Mouse (Mus musculus) ES-CJ7 (cell line): ENCODE measurements at regions not wholly inside any gene's neighbourhood (a gene's known extent, or its start where the extent isn't known, plus 50 kb on each side); places are given as distances from the start of the nearest gene placed in this dataset.

ENCODE experiments used
- DNase-seq: peaks from one replicate; pipeline ENCODE4 v3.0.0; 2011; ENCODE audit warnings: low read depth, low spot score

DNA sequence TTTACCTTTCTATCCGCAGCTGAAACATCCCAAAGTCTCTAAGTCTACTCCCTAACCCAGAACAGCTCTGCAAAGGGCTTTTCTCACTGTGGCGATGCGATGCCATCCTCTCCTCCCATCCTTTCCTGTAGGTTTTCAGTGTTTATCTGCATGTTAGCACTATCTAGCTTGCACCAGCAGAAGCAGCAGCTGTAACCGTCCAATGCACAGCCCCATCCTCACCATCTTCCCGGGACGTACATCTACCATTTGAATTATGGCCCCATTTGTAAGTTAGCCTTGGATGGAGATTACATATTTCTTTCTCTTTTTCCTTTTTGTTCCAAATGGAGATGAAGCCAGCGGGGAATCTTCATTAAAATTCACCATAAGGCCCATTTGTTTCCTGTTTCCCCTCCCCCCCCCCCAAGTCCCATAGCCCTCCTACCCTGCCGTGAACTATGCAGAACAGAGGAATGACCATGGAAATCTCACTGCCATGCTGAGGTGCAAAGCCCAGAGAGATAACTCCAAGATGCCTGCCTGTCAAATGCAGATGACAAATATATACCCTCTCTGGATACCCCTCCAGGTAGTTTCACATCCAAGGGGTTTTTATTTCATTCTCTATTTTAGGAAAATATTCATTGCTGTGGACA is 525.5 kb upstream of the Id4 start:
- no peak for DNase-seq

DNA sequence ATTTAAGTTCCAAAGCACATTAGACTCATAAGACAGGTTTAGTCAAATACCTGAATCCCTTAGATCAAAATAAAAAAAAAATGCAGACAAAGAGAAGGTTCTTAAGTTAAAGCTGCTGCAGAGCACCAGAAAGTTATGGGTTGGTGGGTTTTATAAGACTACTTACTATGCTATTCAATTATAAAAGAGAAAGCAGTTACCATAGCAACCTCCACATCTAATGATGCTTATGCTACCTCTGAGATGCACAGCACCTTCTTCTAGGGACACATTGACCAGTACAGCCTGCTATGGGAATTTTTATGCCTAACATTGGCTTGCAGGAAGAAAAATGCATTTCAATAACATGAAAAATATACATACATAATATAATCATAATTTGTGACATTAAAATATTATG is 512.1 kb upstream of the Id4 start:
- DNase-seq, result no peak

DNA sequence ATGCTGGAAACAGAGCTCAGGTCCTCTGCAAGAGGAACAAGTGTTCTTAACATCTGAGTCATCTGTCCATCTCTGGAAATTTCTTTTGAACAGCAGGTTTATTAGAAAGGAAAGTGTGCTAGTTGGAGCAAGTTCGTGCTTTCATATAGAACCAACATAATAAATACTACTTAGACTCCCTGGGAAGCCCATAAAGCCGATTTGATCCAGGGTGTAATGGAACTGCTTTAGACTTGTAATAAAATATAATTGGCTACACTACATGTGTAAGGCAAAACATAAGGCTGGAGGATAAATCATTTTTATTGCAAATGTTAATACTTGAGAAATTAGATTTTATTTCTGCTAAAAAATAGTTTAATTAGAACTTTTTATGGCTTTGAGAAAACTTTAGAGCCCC is 510.0 kb upstream of the Id4 start:
- no peak for DNase-seq

DNA sequence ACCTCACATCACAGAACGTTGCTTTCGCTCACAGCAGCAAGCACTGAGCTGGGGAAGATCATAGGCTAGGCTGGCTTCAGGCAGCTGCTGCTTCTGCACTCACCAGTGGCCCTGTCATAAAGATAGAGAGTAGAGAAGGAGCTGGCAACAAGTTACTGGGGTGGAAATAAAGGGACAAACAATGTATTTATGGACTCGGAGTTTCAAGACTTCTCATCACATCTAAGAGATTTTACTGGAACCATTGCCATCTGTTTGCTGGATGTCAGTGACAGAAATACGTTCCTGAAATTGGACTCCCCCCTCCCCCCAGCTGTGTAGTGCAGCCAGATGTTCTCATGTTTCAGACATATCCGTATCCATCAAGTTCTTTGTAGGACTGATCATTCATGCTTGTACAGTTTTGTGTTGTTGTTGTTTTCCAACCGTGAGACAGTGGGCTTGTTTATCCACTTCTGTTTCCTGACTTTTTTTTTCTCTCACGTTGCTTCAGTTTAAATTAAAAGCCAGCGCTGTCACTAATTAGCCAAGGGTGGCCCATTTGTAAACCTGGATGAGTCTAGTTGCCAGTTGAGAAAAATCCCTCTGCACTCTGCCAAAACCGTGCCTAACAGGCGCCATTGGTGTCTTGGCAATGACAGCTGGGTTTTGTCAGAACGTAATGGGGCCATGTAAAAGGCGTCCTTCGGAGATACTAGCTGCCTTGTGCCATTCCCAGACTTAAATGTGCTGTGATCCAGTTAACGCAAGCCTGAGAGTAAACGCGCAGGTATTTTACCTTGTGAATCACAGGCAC is 496.0 kb upstream of the Id4 start:
- DNase-seq, result no peak

DNA sequence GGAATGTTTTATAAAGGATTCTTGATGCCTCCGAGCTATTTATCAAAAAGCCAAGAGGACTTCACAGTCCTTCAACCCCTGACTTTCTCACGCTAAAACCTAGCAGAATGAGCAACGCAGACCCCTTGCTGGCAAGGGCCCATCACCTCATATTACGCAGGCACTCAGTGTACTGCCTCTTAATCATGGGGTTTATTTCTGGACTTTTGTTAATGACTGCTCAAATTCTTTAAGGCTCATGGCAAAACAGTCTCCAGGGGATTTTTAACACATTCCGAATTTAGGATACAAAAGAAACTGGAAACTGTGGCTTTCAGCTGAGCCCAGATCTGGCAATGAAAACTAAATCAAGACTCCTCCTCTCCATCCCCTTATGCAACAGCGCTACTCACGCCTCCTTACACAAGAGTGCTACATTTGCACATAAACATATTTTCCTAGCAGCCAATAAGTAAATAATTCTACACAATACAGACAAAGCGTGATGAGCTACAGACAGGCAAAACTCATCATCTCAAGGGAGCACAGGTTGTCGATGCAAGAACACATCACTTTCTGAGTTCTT is 492.0 kb upstream of the Id4 start:
- DNase-seq, result no peak

DNA sequence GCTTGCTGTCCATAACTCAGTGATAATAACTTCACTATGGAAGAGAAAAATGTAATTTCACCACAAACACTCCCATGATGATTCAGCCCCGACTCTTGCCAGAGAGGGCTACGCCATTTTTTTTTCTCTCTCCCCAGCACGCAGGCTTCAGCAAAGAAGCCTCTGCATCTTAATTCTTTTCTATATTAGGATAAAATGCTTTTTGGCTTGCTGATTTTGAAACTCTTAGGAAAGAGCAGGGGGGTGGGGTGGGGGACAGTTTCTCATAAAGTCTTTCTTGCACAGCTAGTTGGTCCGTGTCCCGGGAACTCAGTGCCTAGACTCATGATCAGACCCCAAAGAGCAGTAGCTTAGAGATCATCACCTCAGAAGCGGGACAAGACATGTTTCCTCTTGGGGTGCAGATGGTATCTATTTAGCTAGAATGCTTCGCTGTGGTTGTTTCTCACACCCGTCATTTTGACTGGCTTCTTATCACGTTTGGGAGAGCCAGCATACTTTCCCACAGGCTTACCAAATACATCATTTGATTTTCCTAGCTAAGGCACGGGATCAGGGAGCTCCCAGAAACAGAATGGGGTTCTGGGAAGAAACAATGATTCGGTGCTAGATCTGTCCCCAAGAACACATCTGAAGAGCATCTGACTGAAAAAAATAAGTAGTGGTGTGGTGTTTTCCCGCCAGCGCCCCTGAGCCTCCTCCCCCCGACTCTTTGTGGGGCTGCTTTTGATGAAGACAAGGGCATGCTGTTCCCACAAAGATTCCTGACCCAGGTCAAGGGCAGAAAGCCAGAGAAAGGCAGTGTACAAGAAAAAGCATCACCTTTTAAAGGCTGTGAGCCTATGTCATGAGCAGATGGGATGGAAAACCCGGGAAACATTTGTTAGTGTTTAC is 483.6 kb upstream of the Id4 start:
- DNase-seq, result no peak

DNA sequence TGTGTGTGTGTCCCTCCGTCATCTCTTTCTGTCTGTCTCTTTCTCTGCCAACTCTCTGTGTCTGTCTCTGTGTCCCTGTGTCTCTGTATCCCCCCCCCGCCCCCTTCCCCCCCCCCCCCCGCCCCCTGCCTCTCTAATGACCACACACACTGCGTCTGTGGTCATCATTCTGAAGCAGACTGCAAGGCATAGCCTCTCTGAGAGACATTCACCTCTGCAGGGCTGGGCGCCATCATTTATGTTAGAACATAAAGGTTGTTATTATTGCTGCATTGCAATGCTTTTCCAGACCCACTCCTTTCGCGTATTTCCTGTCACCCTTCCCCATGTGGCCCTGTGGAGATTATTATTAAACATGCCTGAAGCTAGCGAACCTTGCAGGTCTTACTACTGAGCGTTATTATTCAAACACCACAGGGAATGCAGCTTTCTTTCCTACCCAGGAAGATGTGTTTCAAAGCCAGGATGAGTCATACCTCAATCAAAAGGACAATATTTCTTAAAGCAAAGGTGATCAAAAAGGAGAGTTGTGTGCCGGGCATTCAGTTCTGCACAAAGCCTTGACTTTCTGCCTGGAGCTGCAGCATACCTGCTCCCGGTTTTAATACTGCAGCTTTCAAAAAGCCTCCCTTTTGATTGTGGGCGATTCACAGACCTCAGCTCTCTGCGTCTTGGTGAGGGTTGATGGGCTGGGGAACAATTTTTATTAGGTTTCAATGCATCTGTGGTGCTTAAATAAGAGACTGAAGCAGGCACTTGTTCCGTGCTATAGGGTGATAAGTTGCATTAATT is 482.6 kb upstream of the Id4 start:
- DNase-seq, result no peak

DNA sequence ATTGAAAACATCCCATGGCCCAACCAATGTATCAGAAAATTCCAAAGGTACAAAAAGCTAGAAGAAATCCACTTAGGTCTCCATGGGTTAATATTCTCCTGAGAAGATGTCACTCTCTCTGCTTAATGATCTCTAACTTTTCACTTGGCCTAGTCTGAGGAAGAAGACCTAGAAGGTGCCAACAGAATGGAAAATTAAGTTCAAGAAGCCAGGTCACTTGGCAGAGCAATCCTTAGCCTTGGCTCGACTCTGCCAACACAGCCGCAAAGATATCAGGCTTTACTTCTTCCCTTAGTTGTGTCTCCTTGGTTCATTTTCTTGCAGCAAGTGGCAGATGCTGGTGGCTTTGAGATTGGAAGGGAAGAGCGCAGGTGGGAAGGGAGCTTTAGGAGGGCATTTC is 476.6 kb upstream of the Id4 start:
- DNase-seq, result no peak

DNA sequence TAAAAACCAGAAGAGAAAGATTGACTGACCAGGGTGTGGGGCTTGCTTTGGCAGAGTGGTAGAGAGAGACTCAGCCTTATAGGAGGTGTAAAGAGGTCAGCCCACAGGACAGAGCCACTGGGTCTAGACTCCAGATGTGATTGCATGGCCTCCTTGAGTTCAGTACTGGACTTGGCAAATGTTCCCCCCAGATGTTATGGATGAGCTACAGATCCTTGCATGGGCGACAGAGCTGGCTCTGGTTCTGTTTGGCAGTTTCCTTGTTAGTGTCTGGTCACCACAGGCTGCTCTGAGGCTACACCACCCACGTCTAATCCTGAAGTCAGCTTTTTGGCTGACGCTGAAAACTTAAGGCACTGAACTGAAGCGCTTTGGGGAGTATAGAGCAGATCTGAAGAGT is 463.2 kb upstream of the Id4 start:
- DNase-seq, result no peak

DNA sequence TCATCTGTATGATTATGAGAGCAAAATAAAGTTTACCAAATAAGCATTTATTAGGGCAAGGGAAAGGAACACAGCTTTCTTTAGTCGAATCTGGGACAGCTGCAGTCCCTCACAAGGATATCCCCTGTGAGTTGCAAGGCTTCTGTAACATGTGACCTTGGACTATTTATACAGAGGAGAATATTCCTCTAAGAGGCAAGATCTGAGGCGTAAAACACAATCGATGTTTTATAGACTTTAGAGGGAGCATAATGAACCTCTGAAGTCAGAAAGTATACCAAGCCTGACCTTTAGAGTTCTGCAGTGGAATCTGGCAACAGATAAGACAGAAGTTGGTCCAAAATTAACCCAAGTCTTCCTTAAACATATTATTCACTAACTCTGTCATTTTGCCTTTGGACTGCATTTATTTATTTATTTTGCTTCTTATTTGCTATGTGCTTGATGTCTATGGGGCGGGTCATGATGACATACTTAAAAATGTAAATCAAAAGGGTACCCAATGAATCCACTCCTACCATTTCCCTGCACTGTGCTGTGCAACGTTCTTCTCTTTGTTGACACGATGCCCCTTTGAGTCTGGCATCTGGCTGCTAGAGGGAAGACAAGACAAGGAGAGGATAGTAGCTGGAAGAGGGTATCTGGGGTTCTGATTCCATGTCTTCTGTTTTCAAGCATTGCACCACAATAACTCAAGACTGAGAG is 449.2 kb upstream of the Id4 start:
- no peak for DNase-seq

DNA sequence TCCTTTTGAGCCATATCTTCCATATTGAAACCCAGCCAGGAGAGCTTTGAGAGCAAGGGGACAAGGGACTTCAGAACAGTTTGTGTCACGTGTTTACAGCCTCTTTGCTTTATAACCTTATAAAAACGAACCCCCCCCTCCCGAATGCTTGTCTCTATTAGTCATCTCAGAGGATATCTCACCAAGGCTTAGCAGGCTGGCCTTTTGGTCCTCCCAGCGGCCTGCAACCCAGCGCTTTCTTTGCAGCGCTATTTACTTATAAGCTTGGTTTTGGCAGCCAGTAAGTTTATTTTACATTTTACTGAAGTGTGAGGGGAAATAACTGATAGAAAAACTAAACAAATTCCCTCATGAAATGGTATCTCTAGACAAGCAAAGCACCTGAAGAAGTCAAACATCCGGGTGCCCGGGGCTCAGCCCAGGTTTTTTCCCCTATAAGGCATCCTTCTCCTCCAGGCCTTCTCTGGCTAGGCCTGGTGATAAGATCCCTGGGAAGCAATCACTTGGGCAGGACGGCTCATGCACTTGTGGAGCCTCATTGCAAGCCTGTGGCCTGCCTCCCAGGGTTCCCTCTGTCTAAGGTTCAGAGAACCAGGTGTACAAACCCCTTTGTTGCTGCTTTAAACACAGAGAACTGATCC is 442.0 kb upstream of the Id4 start:
- DNase-seq, result no peak

DNA sequence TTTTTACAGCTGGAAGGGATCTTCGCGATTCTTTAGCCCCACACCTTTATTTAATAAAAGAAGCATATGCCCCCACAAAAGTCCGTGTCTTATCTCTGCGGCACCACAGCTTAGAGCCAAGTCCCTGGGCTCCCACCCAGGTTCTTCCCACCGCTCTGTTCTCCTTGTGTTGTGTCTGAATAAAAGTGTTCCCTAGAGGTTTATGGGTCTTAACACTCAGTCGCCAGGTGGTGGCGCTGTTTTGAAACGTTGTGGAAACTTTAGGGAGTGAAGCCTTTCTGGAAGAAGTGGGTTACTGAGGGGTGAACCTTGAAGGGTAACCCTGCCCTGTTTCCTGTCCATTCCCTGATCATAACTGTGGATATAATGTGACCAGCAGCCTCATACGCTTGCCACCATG is 424.5 kb upstream of the Id4 start:
- DNase-seq, result peak; percentile 75

DNA sequence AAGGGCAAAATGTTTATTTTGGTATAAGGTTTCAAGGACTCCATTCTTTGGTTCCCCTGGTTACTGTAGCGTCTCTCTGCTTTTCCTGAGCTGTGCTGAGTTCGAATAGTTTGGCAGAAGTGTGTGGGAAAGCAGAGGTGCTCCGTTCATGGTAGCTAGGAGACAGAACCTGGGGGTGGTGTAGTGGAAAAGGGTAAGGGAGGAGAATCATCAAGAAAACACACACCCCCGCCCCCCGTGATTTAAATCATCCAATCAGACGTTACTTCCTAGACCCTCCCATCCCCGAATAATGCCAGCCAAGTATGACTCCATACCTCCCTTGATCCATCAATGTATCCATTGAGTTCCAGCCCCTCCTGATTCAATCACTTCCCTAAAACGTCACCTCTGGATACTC is 418.6 kb upstream of the Id4 start:
- no peak for DNase-seq

DNA sequence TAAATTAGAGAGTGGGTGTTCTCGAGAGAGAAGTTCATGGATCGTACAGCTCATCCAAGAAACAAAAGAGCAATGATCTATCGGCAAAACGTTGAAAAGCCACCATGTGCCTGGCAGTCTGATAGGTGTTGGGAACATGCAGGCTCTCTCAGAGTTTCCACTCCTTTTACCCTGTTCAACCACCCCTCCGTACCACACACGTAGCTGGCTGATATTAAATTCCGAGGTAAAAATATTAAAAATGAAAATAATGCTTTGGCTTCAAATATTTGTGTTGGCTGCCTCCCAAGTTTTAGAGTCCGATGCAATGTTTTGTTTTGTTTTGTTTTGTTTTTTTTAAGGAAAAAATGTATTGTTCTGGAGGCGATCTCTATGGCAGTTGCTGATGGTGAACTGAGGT is 418.0 kb upstream of the Id4 start:
- no peak for DNase-seq

DNA sequence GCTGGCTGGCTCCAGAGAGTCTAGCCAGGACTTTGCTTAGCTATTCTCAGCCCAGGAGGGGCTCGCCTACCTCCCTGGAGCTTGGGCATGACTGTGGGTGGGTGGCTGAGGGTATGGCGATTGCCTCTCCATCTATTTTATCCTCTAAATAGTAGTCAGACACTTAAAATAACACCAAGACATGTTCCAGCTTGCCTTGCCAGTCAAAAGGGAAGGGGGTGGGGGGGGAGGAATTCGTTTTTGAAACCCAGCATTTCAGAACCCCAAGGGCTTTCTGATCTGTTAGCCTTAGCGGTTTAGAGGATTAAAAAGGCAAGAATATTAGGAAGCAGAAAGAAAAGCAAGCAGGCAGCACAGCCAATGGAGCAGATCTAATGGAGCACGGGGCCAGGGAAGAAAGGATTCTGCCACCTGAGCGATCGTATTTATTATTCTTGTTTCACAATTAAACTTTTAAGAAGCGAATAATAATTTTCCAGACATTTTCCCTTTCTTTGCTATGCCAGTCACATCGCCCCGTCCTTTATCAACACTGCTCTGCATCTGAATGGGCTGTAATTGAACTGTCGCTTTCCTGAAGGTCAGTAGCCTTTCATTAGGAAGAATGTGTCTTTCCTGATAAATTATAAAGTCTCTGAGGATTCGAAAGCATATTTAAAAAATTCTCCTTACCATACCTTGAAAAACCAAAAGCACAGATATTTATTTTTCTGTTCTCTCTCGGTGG is 417.3 kb upstream of the Id4 start:
- no peak for DNase-seq

DNA sequence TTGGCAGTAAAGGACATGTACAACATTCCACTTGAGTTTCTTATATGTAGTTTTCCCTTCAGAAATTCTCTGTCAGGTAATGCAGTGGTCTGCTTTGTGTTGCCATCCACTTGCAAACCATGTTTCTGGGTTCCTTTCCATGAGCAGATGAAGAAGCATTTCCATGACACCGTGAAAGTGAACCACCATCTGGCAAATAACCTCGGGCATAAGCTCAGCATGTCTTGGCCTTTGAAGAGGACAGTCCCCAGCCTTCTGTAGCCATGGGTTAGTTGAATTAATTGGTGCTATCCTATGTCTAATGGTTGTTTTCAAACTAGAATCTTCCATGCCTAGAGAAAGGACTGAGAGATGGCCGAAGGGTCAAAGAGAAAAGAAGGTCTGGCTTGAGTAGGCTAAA is 414.3 kb upstream of the Id4 start:
- DNase-seq, result no peak

DNA sequence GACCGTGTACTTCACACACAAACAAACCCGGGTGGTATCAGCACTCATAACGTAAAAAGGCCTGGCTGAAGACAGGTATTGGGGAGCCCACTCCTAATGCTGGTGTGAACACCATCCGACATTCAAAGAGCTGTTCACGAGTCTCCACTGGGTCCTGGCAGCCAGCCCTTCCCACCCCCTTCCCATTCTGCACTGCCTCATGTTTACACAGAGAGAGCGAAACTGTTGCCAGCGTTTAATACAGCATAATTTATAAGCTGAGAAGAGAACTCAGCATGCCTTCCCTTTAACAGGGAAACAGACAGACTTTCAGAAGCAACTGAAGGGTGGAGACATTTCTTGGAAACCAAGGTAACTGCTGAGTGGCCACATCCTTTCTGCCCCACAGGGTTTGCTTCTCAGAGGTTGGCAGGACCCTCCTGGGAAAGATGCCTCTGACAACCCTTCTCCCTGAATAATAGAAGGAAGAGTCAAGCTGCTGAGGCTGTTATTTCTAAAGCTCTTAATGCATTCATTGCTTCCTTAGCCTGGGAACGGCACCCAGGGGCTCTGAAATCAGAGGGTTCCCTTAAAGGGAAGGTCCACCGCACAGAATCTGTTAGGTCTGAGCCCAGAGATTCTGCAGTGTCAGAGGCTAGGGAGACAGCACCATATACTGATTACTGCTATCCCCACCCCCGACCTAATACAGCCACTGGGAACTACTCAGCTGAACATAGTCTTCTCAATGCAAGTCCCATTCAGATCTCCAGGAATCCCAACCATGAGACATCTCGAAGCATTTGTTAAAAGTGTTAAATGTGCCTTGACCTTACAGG is 412.4 kb upstream of the Id4 start:
- no peak for DNase-seq

DNA sequence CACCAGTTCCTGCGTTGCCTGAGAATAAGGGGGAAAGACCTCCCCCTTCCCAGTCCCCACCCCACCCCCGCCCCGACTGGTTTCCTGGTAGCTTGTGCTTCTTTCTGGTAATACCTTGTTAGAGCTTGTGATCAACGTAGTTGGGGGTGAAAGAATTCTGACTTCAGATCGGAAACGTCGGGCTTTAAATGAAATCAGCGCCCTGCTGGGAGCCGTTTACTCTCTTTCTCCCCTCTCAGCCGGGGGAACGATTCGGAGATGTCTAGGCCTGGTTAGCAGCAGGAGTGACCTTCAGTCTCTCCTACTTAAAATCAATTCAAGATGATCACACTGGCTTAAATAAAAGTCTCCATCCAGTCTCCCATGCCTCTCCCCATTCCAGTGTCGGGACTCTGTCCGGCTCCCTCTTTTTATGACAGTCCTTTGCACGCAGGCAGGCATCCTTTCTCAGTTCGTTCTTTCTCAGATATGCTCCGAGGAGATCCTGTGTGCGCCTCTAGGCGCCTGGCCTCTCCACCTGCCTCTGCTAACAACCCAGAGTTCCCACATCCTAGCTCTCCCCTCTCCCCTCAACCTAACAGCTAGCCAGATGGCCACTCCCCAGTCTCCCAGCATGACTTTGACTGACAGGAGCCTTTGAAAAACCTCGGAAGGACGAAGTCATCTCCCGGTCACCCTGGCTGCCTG is 405.5 kb upstream of the Id4 start:
- DNase-seq, result peak; percentile 97
